Mouse (Mus musculus): ENCODE data around the gene Cpeb1.

DNA sequence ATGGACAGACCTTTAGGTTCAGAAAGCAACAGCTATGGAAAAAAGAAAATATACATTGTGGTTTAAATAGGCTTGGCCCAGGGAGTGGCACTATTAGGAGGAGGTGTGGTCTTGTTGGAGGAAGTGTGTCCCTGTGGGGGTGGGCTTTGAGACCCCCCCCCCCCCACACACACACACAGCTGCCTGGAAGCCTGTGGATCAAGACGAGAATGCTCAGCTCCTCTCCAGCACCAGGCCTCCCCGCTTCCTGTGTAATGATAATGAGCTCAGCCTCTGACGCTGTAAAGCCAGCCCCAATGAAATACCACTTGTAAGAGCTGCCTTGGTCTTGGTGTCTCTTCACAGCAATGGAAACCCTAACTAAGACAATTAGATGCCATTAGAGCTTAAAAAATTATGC lies 124.5 kb downstream of the Cpeb1 start:
- TF ChIP-seq POLR2A (IDR thresholded peaks at IDR 0.05; ENCODE audit: borderline replicate concordance, extremely low read depth, low read depth, low read length) (no peak), CTCF (IDR thresholded peaks at IDR 0.05; ENCODE audit: insufficient read depth, low read length) (no peak)
